Mouse (Mus musculus) neural tube, embryonic 14.5 days (tissue): ENCODE data around the gene P4ha2. TPM values are rescaled to one million over a fixed set of nuclear protein-coding genes. Genes with fewer than 3 reads are reported as not detected.
A peak's percentile ranks its signal among the peaks of the same experiment; 100 is the strongest.

Source experiments
- ATAC-seq: fragments of 200-750 bp; cut with Nextera tagmentation; 2 replicates; pipeline ENCODE4 v1.8.0; 2017; ENCODE audit warnings: low read depth, mild to moderate bottlenecking, moderate TSS enrichment, moderate library complexity
- H3K27ac ChIP-seq: fragments of 300-500 bp; sonication (generic); 2 replicates; pipeline ENCODE4 v1.5.1; 2014; ENCODE audit warnings: low read depth, mild to moderate bottlenecking, control low read depth, low read length, moderate library complexity, mixed read lengths
- H3K27me3 ChIP-seq: fragments of 300-500 bp; sonication (generic); 2 replicates; pipeline ENCODE4 v1.6.1; 2014; ENCODE audit warnings: low read length; ENCODE audit not compliant: control insufficient read depth, insufficient read depth
- H3K36me3 ChIP-seq: fragments of 300-500 bp; sonication (generic); 2 replicates; pipeline ENCODE4 v1.6.1; 2014; ENCODE audit warnings: low read length, mixed read lengths; ENCODE audit not compliant: control insufficient read depth, insufficient read depth
- H3K4me1 ChIP-seq: fragments of 300-500 bp; sonication (generic); 2 replicates; pipeline ENCODE4 v1.6.1; 2014; ENCODE audit warnings: low read length; ENCODE audit not compliant: control insufficient read depth, insufficient read depth
- H3K4me2 ChIP-seq: fragments of 300-500 bp; sonication (generic); 2 replicates; pipeline ENCODE4 v1.6.1; 2014; ENCODE audit warnings: mild to moderate bottlenecking, low read depth, low read length, control low read depth
- H3K4me3 ChIP-seq: fragments of 300-500 bp; sonication (generic); 2 replicates; pipeline ENCODE4 v1.5.1; 2014; ENCODE audit warnings: low read depth, low read length, control low read depth, mixed read lengths
- H3K9ac ChIP-seq: fragments of 300-500 bp; sonication (generic); replicated peaks from 2 replicates; pipeline ENCODE4 v1.6.1; 2014; ENCODE audit warnings: low read depth, mild to moderate bottlenecking, control low read depth, low read length, mixed read lengths
- H3K9me3 ChIP-seq: fragments of 300-500 bp; sonication (generic); 2 replicates; pipeline ENCODE4 v1.6.1; 2016; ENCODE audit warnings: low read length; ENCODE audit not compliant: control insufficient read depth
- WGBS: fragments of 180-500 bp; shearing (Covaris S2); extraction: QIAGEN DNeasy Blood & Tissue Kit; methylation state at CpG from one replicate; pipeline ENCODE4 v1.1.7; 2014; 5-methylcytosine and 5-hydroxymethylcytosine counted together
- polyA plus RNA-seq: library from polyadenylated mRNA; unstranded; fragments of >200 nt; fragmentation: Nextera tagmentation; extraction: Ambion mirVana; gene quantifications from 2 replicates; pipeline ENCODE4 v1.2.1, GENCODE M21; 2014

P4ha2 gene
- polyA plus RNA-seq, 1 experiment from 2014 or later, result 10.1 TPM

DNA sequence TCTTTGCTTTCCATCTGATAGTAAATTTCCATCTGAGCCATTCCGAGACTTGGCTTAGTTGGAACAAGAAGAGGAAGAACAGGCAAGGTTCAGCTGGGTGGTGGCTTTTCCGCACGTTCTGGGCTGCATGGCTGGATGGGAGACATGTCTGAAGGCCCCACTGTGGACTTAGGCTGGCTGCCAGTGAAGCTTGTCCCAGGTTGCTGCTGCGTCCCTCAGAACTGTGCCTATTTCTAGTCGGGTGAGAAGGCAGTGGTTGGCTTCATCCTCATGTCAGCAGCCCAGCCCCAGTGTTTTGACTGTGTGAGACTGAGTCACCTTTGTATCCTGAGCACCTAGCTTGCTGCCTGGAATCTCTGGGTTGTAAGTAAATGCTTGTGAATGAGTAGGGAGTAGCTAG lies 9.0 kb downstream of the P4ha2 start:
- H3K9me3 ChIP-seq, result no peaks in the 10 kb centered on the region
- no peak for ATAC-seq
- WGBS, result 78% methylated on average over 5 of the region's 5 CpGs
- no peaks in the 10 kb centered on the region for H3K36me3 ChIP-seq
- no peak overlapping the region for H3K4me2 ChIP-seq
- no peak overlapping the region for H3K9ac ChIP-seq
- H3K4me1 ChIP-seq, result peaks cover 22% of the 10 kb centered on the region
- no peak overlapping the region for H3K27ac ChIP-seq
- H3K4me3 ChIP-seq, result no peak overlapping the region
- H3K27me3 ChIP-seq, result no peaks in the 10 kb centered on the region

DNA sequence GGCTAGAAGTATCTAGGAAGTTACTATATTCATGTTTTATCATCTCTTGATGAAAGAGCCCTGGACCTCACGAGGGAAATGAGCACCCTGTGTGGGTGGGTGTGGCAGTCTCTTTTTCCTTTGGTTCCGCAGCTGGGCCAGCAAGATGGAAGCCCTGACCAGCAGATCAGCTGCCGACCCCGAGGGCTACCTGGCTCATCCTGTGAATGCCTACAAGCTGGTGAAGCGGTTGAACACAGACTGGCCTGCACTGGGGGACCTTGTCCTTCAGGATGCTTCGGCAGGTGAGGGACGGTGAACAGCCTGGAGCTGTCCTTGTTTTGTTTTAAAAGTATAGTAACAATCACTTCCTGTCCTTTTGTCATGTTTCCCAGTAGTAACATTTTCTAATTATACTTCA lies 11.4 kb downstream of the P4ha2 start:
- 89% methylated on average over 7 of the region's 7 CpGs for WGBS
- H3K9ac ChIP-seq, result no peak overlapping the region
- ATAC-seq, result no peak
- H3K36me3 ChIP-seq, result no peaks in the 10 kb centered on the region
- no peak overlapping the region for H3K4me3 ChIP-seq
- no peak overlapping the region for H3K4me2 ChIP-seq
- peaks cover 27% of the 10 kb centered on the region for H3K4me1 ChIP-seq
- H3K27ac ChIP-seq, result no peak overlapping the region
- no peaks in the 10 kb centered on the region for H3K27me3 ChIP-seq
- H3K9me3 ChIP-seq, result no peaks in the 10 kb centered on the region

DNA sequence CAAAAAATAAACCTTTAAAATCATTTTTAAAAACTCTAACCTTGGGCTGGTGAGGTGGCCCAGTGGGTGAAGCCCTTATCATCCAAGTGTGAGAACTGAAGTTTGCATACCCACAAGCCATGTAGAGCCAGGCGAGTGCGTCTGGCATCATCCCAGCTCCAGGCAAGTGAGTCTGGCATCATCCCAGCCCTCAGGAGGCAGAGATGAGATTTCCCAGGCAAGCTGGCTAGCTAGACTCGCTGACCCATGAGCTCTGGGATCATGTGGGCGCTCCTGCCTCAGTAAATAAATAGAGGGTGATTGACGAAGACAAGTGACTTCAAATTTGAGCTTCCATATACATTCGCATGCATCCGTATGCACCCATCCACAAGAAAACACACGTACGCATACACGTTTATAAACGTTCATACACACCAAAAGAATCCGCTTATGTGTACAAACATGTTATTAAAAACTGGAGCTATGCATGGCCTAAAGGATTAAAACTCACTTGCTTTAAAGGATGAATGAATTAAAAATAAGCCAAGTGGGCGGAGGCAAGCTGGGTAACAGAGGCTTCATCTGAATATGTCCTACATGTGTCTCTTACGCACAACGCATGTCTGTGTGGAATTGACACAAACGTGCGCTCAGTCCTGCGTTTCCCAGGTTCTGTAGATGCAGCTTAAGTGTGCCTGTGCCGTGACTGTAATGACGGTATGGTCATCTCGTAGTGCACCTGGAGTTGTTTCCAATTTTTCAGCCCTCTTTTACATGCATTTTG lies 12.3 kb downstream of the P4ha2 start:
- peak overlapping the region; percentile 90 for H3K27ac ChIP-seq
- no peaks in the 10 kb centered on the region for H3K27me3 ChIP-seq
- no peaks in the 10 kb centered on the region for H3K9me3 ChIP-seq
- 69% methylated on average over 21 of the region's 21 CpGs for WGBS
- H3K36me3 ChIP-seq, result no peaks in the 10 kb centered on the region
- H3K4me1 ChIP-seq, result peaks cover 27% of the 10 kb centered on the region
- no peak overlapping the region for H3K4me2 ChIP-seq
- no peak overlapping the region for H3K9ac ChIP-seq
- no peak for ATAC-seq
- no peak overlapping the region for H3K4me3 ChIP-seq

DNA sequence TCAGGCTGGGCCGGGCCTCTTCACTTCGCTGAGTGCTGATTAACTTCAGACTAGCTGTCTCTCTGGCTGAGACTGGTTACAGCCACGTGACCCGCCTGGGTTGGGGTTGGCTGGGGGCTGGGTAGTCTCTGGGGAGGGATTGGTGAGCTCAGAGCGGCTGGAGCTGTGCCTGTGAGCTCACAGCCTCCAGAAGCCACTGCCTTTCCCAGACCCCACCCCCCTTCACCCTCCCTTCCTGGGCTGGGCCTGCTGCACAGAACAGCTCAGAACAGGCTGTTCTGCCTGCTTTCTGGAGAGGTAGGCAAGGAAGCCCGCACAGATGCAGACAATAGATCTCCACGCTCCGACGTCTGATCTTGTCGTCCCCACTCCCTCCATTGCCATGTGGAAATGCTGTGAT lies 13.0 kb downstream of the P4ha2 start:
- Histone ChIP-seq H3K9me3 (no peaks in the 10 kb centered on the region), H3K9ac (peak overlapping the region; percentile 32; the same call in 1 of the 2 replicates), H3K4me1 (peaks cover 27% of the 10 kb centered on the region), H3K27ac (peak overlapping the region; percentile 90), H3K4me2 (peak overlapping the region; percentile 23; the same call in 1 of the 2 replicates), H3K27me3 (no peaks in the 10 kb centered on the region), H3K4me3 (no peak overlapping the region), H3K36me3 (no peaks in the 10 kb centered on the region)
- WGBS, result 2% methylated on average over 10 of the region's 10 CpGs
- peak; percentile 97 for ATAC-seq

DNA sequence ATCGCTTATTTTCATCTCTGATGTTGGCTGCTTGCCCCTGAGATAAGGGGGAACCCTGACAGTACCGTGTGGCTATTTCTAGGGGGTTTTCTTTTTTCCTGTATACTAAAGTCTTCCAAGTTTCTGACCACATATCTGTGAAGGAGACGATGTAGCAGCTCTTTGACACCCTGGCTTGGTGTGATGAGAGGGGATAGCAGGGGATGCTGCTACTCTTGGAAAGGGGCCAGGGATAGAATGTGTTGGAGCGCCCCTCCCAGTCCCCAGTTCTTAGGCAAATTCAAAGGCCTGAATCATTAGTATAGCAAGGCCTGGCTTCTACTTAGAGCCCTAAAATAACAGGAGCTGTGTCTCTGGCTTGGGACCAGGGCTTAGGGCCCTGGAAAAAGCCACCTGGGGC lies 13.5 kb downstream of the P4ha2 start:
- H3K36me3 ChIP-seq, result no peaks in the 10 kb centered on the region
- ATAC-seq, result peak; percentile 47; the same call in 1 of the 2 replicates
- WGBS, result 23% methylated on average over 4 of the region's 4 CpGs
- H3K9me3 ChIP-seq, result no peaks in the 10 kb centered on the region
- H3K27me3 ChIP-seq, result no peaks in the 10 kb centered on the region
- H3K27ac ChIP-seq, result peak overlapping the region; percentile 90
- H3K4me3 ChIP-seq, result no peak overlapping the region
- H3K4me1 ChIP-seq, result peaks cover 27% of the 10 kb centered on the region
- peak overlapping the region; percentile 23; the same call in 1 of the 2 replicates for H3K4me2 ChIP-seq
- peak overlapping the region; percentile 32; the same call in 1 of the 2 replicates for H3K9ac ChIP-seq

DNA sequence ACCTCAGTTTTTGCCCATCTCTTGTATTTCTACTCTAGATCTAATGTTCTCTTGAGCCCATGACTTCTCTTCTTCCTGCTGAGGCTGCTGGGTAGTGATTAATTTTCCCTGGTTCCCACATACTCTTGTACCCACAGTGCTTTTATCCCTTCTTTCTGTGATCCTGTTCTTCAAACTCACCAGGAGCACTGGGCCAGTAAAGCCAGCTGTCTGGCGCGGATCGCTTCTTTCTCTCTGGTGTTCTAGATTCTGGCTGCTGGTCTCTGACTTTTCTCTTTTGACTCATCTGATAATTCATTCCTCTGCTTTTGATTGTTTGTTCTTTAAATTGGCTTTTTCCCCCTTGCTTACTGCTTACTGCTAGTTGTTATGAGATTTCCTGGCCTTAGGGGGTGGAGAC lies 14.9 kb downstream of the P4ha2 start:
- Histone ChIP-seq H3K9ac (no peak overlapping the region), H3K4me1 (peaks cover 27% of the 10 kb centered on the region), H3K4me3 (no peak overlapping the region), H3K9me3 (no peaks in the 10 kb centered on the region), H3K4me2 (no peak overlapping the region), H3K27ac (no peak overlapping the region), H3K27me3 (no peaks in the 10 kb centered on the region), H3K36me3 (no peaks in the 10 kb centered on the region)
- ATAC-seq, result no peak
- WGBS, result 93% methylated on average over 3 of the region's 3 CpGs

DNA sequence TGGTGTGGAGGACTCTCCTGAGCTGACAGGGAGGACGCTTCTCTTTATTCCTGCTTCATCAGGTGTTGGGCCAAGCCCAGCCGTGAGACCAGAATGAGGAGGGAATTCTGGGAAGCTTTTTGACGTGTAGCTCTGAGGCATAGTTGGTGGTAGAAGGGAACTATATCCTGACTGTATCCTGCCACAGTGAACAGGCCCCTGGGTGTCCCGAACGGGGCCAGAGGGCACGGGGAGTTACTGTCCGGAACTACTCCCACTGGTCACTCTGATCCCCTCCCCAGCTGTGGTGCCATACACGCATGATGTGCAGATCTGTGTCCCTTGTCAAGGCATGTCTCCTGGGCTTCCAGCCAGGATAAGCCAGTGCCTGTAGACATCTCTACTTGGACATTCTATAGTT lies 15.4 kb downstream of the P4ha2 start:
- Histone ChIP-seq H3K4me2 (no peak overlapping the region), H3K4me3 (no peak overlapping the region), H3K4me1 (peaks cover 27% of the 10 kb centered on the region), H3K27ac (no peak overlapping the region), H3K27me3 (no peaks in the 10 kb centered on the region), H3K9ac (no peak overlapping the region), H3K36me3 (no peaks in the 10 kb centered on the region), H3K9me3 (no peaks in the 10 kb centered on the region)
- 90% methylated on average over 8 of the region's 8 CpGs for WGBS
- no peak for ATAC-seq

DNA sequence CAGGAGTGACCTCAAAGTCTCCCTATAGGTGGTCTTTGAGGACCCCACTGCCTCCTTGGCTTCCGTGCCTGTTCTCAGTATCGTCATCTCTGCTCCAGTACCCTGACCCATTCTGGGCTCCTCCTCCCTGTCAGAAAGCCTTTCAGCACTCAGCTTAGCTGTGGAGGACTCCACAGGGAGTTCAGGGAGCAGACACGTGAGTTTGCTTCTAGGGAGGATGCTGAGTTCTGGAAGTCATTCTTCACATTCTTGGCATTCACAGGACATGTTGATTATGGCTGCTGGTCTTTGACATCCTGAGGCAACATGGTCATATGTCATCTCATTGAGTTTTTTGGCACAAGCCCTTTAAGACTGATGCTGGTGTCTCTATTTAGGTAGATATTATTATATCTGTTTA lies 16.0 kb downstream of the P4ha2 start:
- Histone ChIP-seq H3K4me1 (peaks cover 27% of the 10 kb centered on the region), H3K36me3 (no peaks in the 10 kb centered on the region), H3K9me3 (no peaks in the 10 kb centered on the region), H3K27ac (no peak overlapping the region), H3K27me3 (no peaks in the 10 kb centered on the region), H3K9ac (no peak overlapping the region), H3K4me3 (no peak overlapping the region), H3K4me2 (no peak overlapping the region)
- WGBS, result 59% methylated on average over 3 of the region's 3 CpGs
- ATAC-seq, result no peak

DNA sequence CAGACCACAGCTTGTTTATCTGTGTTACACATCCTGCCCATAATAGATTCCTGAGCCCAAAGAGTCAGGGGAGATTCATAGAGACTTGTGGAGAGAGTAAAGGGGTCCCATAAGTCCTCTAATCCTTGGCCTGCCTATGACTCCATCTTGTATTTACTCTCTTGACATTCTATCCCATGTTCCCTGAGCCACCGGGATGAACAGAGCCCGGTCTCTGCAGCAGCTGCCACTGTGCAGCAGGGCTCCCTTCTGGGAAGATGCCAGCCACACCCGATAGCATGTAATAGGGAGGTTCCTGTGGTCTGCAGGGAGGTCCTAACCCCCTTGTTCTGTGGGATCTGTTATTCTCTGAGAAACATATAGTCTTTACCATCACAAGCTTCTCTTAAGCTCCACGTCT lies 16.5 kb downstream of the P4ha2 start:
- H3K27ac ChIP-seq, result no peak overlapping the region
- H3K9ac ChIP-seq, result no peak overlapping the region
- ATAC-seq, result no peak
- H3K4me3 ChIP-seq, result no peak overlapping the region
- no peaks in the 10 kb centered on the region for H3K36me3 ChIP-seq
- WGBS, result 65% methylated on average over 4 of the region's 4 CpGs
- H3K4me2 ChIP-seq, result no peak overlapping the region
- H3K9me3 ChIP-seq, result no peaks in the 10 kb centered on the region
- H3K4me1 ChIP-seq, result peaks cover 27% of the 10 kb centered on the region
- no peaks in the 10 kb centered on the region for H3K27me3 ChIP-seq
